Mouse (Mus musculus) kidney, adult 18-20 months (tissue): Measurements from ENCODE around the gene Bpifa1.
"Not testable (repeated sequence)": the region's sequence is repeated elsewhere in the genome, so short reads cannot be mapped to it uniquely, and the experiment has no call there.

ENCODE experiments used
- DNase-seq: peaks from one replicate; pipeline ENCODE4 v3.0.0; 2021

Gene Bpifa1

GRCm38 (mm10) chr2:154142580-154142979 is at the start of gene Bpifa1:
Gene Bpifa1 (plus strand): TSS chr2:154142880.
- no peak for DNase-seq

DNA sequence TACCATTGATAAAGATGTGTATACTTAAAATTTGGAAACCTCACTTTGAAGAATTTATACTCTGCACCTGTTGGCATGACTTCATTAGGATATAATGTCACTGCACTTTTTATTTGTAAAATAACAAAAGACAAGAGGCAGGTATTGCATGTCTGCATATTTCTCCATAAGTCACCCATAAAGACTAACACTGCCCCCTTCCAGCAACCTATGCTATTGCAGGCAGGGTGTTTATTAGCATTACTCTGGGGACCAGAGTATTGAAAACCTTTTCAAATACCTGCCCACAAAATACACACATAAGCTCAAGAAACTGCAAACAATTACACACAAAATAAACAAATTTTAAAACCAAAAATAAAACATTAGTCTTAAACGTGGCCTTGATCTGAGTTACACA is 44.9 kb upstream of the Bpifa1 start:
- DNase-seq: no peak

- no peak for DNase-seq
Observed at GRCm38 (mm10) chr2:154117381-154117780, 25.3 kb upstream of the Bpifa1 start.

- DNase-seq: no peak
Observed at GRCm38 (mm10) chr2:154130120-154130519, 12.6 kb upstream of the Bpifa1 start, which contains the start of gene Bpifa3. Gene Bpifa3 (plus strand): TSS chr2:154130336.

GRCm38 (mm10) chr2:154143735-154144134 is 1.1 kb downstream of the Bpifa1 start:
- no peak for DNase-seq

- DNase-seq: no peak
Observed at GRCm38 (mm10) chr2:154147496-154147895, 4.8 kb downstream of the Bpifa1 start.

DNA sequence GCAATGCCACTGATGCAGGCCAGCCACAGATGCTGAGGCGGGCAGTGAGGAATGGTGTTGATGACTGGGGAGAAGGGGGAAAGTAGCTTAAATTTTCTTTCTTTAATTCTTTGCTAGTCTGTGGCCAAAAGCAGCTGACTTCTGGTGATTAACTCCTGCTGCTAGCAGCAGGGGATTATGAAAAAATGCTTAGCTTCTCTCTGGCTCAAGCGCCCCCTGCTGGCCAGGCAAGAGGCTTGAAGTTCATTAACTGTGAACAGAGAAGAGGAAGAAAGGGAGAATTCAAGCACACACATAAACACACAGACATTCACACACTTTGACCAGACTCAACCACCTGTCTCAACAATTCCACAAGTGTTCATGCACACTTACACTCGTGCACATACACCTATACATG is 15.8 kb downstream of the Bpifa1 start:
- peak; percentile 28 for DNase-seq

DNA sequence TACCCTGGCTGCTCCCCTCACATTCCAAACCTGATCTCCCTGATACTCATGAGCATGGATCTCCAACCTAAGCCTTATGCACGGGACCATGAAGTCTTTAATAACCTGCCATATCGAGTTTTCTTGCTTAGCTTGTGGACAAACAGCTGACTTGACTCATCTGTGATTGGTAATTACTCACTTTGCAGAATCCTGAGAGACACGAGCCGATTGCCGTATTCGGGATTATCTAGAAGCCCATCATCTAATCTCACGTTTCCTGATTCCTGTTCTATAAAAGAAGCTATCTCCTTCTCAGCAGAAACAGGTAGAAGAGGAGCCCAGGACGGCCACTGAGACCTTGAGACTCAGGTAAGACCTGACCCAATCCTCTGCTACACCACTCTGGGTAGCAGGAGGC is 19.6 kb downstream of the Bpifa1 start, which contains the start of gene Bpifa5:
Gene Bpifa5, plus strand, starts transcription at position 301 of the 400 bp plus-strand sequence.
- DNase-seq: no peak

DNA sequence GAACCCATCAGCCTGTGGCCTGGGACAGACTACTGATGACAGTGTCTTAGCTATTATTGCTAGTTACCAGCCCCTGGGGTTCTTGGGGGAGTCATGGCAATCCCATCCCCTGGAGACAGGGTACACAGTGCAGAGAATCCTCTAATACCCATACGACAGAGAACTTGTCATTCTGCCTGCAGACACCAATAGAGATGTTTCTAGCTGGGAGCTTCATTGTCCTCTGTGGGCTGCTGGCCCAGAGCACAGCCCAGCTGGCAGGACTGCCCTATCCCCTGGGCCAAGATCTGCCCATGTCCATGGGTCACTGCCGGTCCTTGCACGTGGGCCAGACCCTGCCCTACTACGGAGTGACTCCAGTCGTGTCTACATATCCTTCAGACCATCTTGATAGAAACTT is 20.6 kb downstream of the Bpifa1 start:
- DNase-seq: no peak

- DNase-seq: peak; percentile 22
Observed at GRCm38 (mm10) chr2:154169172-154169571, 26.5 kb downstream of the Bpifa1 start.

DNA sequence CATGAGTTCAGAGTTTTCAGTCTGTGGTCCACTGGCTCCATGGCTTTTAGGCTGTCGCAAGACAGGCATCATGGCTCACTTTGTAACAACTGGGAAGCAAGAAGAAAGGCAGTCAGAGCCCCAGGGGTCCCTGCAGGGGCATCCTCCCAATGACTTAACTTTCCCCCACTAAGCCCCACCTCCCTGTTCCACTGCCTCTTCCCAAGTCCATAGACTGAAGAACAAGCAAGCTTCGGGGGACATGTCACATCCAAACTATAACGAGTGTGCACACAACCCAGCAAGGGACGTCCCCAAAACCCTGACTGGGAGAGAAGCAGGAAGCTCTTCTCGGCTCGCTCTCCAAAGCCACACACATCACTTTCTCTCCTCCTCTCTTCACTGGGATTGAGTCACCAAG is 28.9 kb downstream of the Bpifa1 start:
- DNase-seq: no peak

DNA sequence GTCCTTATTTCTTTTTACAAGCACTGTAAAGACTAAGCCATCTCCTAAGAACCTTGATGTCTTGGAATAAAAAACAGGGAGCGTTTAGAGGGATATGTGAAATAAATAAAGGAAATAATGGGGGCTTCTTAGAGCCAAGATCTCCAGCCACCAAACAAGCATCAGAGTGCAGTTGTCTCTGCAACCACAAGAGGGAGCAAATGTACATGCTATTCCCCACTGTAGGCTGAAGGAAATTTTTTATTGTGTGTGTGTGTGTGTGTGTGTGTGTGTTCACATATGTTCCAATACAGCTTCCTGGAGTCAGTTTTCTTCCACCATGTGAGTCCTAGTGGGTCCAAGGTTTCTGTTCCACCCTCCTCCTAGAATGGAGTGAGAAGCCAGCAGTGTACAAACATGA is 30.6 kb downstream of the Bpifa1 start:
- DNase-seq: peak; percentile 22

GRCm38 (mm10) chr2:154181900-154182299 is 39.2 kb downstream of the Bpifa1 start:
- DNase-seq: not testable (repeated sequence)

DNA sequence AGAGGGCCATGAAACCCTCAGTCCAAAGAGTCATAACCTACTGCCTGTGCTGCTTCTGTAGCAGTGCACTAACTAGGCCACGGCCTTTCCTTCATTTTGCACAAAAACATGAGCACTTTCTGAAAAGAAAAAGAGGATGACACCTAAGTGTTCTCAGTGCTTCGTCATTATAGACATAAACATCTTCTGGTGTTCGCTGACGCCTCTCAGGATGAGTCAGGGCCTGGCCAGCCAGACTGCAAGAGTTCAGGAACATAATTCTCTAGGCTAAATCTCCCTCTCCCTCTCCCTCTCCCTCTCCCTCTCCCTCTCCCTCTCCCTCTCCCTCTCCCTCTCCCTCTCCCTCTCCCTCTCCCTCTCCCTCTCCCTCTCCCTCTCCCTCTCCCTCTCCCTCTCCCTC is 40.4 kb downstream of the Bpifa1 start:
- DNase-seq: not testable (repeated sequence)

- no peak for DNase-seq
Observed at GRCm38 (mm10) chr2:154185319-154185718, 42.6 kb downstream of the Bpifa1 start.

DNA sequence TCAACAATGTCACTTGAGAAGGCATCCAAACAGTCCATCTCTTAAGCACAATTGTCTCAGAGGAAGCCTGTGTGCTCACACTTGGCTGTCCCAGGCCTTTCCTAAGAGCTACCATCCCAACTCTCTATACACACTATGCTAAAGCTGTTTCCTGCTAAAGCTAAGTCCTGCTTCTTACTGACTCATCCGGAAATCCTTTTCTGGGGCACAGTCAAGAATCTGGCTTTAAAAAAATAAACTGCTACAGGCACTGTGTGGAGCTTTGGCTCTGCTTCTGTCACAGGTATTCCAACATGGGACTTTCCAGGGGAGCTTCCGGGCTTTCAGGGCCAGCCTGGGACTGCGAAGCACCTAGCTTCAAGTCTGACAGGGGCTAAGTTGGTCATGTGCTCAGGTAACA is 43.1 kb downstream of the Bpifa1 start:
- DNase-seq: no peak

- DNase-seq: no peak
Observed at GRCm38 (mm10) chr2:154187468-154187867, 44.8 kb downstream of the Bpifa1 start.

- DNase-seq: no peak
Observed at GRCm38 (mm10) chr2:154189877-154190434, 47.3 kb downstream of the Bpifa1 start.

GRCm38 (mm10) chr2:154190546-154191258 is 48.0 kb downstream of the Bpifa1 start, which contains the start of gene Bpifb1:
Gene Bpifb1 (plus strand): TSS chr2:154190818.
- no peak for DNase-seq

- no peak for DNase-seq
Observed at GRCm38 (mm10) chr2:154192141-154192540, 49.5 kb downstream of the Bpifa1 start.

- no peak for DNase-seq
Observed at GRCm38 (mm10) chr2:154193071-154193470, 50.4 kb downstream of the Bpifa1 start.

DNA sequence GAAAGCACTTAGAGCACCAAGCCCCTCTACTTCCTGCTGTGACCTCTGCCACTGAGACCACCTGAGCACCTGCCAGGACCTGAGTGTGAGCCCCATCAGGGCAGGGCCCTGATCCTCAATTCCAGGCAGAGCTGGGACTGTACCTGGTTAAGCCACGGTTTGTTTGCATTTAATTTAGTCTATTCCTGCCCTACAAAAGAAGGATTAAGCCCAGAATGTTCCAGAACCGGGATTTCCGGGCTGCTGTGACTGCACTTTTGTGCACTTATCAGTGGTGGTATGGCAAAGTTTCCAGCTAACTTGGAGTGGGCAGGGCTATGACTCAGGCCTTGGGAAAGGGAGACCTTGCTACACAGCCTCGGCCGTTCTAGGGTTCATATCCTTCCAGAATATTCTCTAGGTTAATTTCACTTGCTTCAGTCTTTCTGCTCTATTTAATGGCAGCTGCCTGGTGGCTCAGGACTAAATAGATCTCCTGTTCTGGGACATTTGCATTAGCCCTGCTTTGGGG is 51.4 kb downstream of the Bpifa1 start:
- DNase-seq: no peak

DNA sequence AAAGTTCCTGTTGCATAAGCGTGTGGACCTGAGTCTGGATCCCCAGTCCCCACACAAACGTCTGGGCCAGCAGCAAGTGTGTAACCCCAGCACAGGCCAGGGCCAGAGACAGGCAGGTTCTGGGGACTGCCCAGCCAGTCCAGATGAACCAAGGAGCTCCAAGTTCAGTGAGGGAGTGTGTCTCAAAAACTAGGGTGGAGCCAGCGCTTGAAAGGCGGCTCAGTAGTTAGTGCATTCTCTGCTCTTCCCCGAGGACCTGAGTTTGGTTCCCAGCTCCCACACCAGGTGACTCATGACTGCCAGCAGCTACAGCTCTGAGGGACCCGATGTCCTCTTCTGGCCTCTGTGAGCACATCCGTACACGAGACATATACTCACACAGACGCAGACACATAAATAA is 54.4 kb downstream of the Bpifa1 start:
- no peak for DNase-seq
